Mouse (Mus musculus) MEL (cell line): ENCODE data around the gene Dhdh.

Experiments
- CTCF ChIP-seq, 3 experiments: IDR thresholded peaks in 2 of 3; conservative IDR thresholded peaks in 1 of 3; 2 replicates each; pipeline ENCODE4 v1.5.1; 2011 to 2012; ENCODE audit warnings: low read length in 3 of 3, low read depth in 2 of 3, mild to moderate bottlenecking in 2 of 3, improper control_type of control experiment in 1 of 3, inconsistent platforms in 1 of 3, mixed read lengths in 1 of 3, moderate library complexity in 1 of 3; ENCODE audit not compliant: control insufficient read depth in 1 of 3, insufficient read depth in 1 of 3, poor library complexity in 1 of 3, severe bottlenecking in 1 of 3
- HCFC1 ChIP-seq: IDR thresholded peaks from 2 replicates; pipeline ENCODE4 v1.6.1; 2012; ENCODE audit warnings: low read depth, mild to moderate bottlenecking, inconsistent platforms, low read length, improper control_type of control experiment, moderate library complexity
- MAFK ChIP-seq: IDR thresholded peaks from 2 replicates; pipeline ENCODE4 v1.6.1; 2011; ENCODE audit warnings: low read depth, mild to moderate bottlenecking, low read length, improper control_type of control experiment, borderline replicate concordance
- MEF2A ChIP-seq: IDR thresholded peaks from 2 replicates; pipeline ENCODE4 v1.6.1; 2014; ENCODE audit warnings: low read depth, mild to moderate bottlenecking, inconsistent platforms, low read length, improper control_type of control experiment; ENCODE audit not compliant: poor library complexity, insufficient replicate concordance, severe bottlenecking; ENCODE audit errors: extremely low read depth
- POLR2A ChIP-seq, 2 experiments: IDR thresholded peaks; 2 replicates each; pipeline ENCODE4 v1.6.1; 2011 to 2012; ENCODE audit warnings: low read length in 2 of 2, mild to moderate bottlenecking in 2 of 2, control low read depth in 1 of 2, improper control_type of control experiment in 1 of 2, low read depth in 1 of 2, moderate library complexity in 1 of 2; ENCODE audit not compliant: control insufficient read depth in 1 of 2, insufficient read depth in 1 of 2, poor library complexity in 1 of 2

DNA sequence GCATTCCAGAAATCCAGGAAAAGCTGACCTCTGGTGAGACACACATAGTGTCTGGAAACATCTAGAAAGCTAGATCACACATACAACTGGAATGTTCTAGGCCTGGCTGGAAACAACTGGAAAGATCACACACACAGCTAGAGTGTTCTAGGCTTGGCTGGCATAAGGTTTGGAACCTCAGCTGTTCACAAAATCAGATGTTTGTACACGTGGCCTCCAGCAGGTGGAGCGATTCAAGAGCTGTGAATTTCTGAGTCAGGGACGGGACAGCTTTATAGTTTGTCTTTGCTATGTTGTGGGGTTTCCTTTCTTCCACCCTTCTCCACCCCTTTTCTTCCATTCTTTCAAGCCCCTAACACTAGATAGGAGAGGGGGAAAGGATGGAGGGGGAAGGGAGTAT, 11.6 kb downstream of the Dhdh start:
- TF ChIP-seq MAFK (no peak), MEF2A (no peak), CTCF (IDR thresholded peaks at IDR 0.05 in 2 of 3, conservative IDR thresholded peaks at IDR 0.05 in 1 of 3; ENCODE audit: control insufficient read depth in 1 of 3, insufficient read depth in 1 of 3, low read depth in 2 of 3, low read length in 3 of 3, poor library complexity in 1 of 3, severe bottlenecking in 1 of 3) (peak; percentile 65 to 85 (median 74)), HCFC1 (0 out of 2 replicates have a peak, but pooled peaks have one; percentile 44), POLR2A (IDR thresholded peaks at IDR 0.05; ENCODE audit: control insufficient read depth in 1 of 2, insufficient read depth in 1 of 2, low read depth in 1 of 2, low read length in 2 of 2, poor library complexity in 1 of 2) (no peak)
